Mouse (Mus musculus): ENCODE measurements around the gene Optn. TPM values are rescaled to one million over a fixed set of nuclear protein-coding genes. Genes with fewer than 3 reads are reported as not detected.
A peak's percentile ranks its signal among the peaks of the same experiment; 100 is the strongest.

The Optn gene
- total and polyA plus RNA-seq, 3 experiments: 29.3 to 139 (median 65.2) TPM

- Histone ChIP-seq H3K4me3 (ENCODE audit: low read depth, low read length) (no peak overlapping the region), H3K27me3 (ENCODE audit: insufficient read depth, low read length) (no peaks in the 10 kb centered on the region), H3K36me3 (replicated peaks) (peaks cover 82% of the 10 kb centered on the region), H3K4me1 (ENCODE audit: insufficient read depth, low read depth, low read length) (peaks cover 2% of the 10 kb centered on the region; the same call in 1 of the 2 replicates), H3K9me3 (replicated peaks) (no peaks in the 10 kb centered on the region)
- TF ChIP-seq TAL1 (conservative IDR thresholded peaks at IDR 0.05; ENCODE audit: low read depth, low read length) (no peak), GATA1 (IDR thresholded peaks at IDR 0.05; ENCODE audit: borderline replicate concordance, low read length) (no peak), GATA2 (IDR thresholded peaks at IDR 0.05; ENCODE audit: borderline replicate concordance, low read depth, low read length) (no peak), CTCF (IDR thresholded peaks at IDR 0.05; ENCODE audit: low read depth, low read length) (no peak), POLR2AphosphoS5 (IDR thresholded peaks at IDR 0.05; ENCODE audit: insufficient replicate concordance, low read depth, low read length) (no peak)
- DNase-seq (ENCODE audit: low spot score): no peak
- ATAC-seq (ENCODE audit: extremely low read depth, insufficient number of reproducible peaks, low FRiP score, poor library complexity, severe bottlenecking): no peak
Observed at GRCm38 (mm10) chr2:5023275-5023674, 40.6 kb downstream of the Optn start.

- TF ChIP-seq TAL1 (conservative IDR thresholded peaks at IDR 0.05; ENCODE audit: low read depth, low read length) (no peak), CTCF (IDR thresholded peaks at IDR 0.05; ENCODE audit: low read depth, low read length) (no peak)
- H3K4me3 ChIP-seq (ENCODE audit: low read depth, low read length): no peak overlapping the region
- DNase-seq (ENCODE audit: low spot score) (no peak), ATAC-seq (ENCODE audit: extremely low read depth, insufficient number of reproducible peaks, low FRiP score, poor library complexity, severe bottlenecking) (no peak)
- H3K27me3 ChIP-seq (ENCODE audit: insufficient read depth, low read length): no peaks in the 10 kb centered on the region
- H3K36me3 ChIP-seq (replicated peaks): peaks cover 61% of the 10 kb centered on the region
- peaks cover 4% of the 10 kb centered on the region; the same call in 1 of the 2 replicates for H3K4me1 ChIP-seq (ENCODE audit: insufficient read depth, low read depth, low read length)
- H3K9me3 ChIP-seq (replicated peaks): no peaks in the 10 kb centered on the region
Observed at GRCm38 (mm10) chr2:5019708-5020107, 44.1 kb downstream of the Optn start.

GRCm38 (mm10) chr2:5016922-5017321 lies 46.9 kb downstream of the Optn start:
- Histone ChIP-seq H3K4me3 (ENCODE audit: low read depth, low read length) (no peak overlapping the region), H3K9me3 (replicated peaks) (no peaks in the 10 kb centered on the region), H3K27me3 (ENCODE audit: insufficient read depth, low read length) (no peaks in the 10 kb centered on the region), H3K36me3 (replicated peaks) (peaks cover 42% of the 10 kb centered on the region), H3K4me1 (ENCODE audit: insufficient read depth, low read depth, low read length) (peaks cover 18% of the 10 kb centered on the region)
- ATAC-seq (ENCODE audit: extremely low read depth, insufficient number of reproducible peaks, low FRiP score, poor library complexity, severe bottlenecking): no peak
- TF ChIP-seq CTCF (IDR thresholded peaks at IDR 0.05; ENCODE audit: low read depth, low read length) (no peak), GATA2 (IDR thresholded peaks at IDR 0.05; ENCODE audit: borderline replicate concordance, low read depth, low read length) (no peak), GATA1 (IDR thresholded peaks at IDR 0.05; ENCODE audit: borderline replicate concordance, low read length) (no peak), POLR2AphosphoS5 (IDR thresholded peaks at IDR 0.05; ENCODE audit: insufficient replicate concordance, low read depth, low read length) (no peak), TAL1 (conservative IDR thresholded peaks at IDR 0.05; ENCODE audit: low read depth, low read length) (no peak)
- DNase-seq (ENCODE audit: low spot score): no peak

- DNase-seq (ENCODE audit: low spot score): no peak
- Histone ChIP-seq H3K9me3 (replicated peaks) (no peaks in the 10 kb centered on the region), H3K36me3 (replicated peaks) (peaks cover 37% of the 10 kb centered on the region), H3K4me3 (ENCODE audit: low read depth, low read length) (no peak overlapping the region), H3K27me3 (ENCODE audit: insufficient read depth, low read length) (no peaks in the 10 kb centered on the region), H3K4me1 (ENCODE audit: insufficient read depth, low read depth, low read length) (peaks cover 29% of the 10 kb centered on the region)
- ATAC-seq (ENCODE audit: extremely low read depth, insufficient number of reproducible peaks, low FRiP score, poor library complexity, severe bottlenecking): no peak
- TF ChIP-seq GATA2 (IDR thresholded peaks at IDR 0.05; ENCODE audit: borderline replicate concordance, low read depth, low read length): no peak
- TF ChIP-seq POLR2AphosphoS5 (IDR thresholded peaks at IDR 0.05; ENCODE audit: insufficient replicate concordance, low read depth, low read length): no peak
- TF ChIP-seq CTCF (IDR thresholded peaks at IDR 0.05; ENCODE audit: low read depth, low read length): no peak
- no peak for TF ChIP-seq GATA1 (IDR thresholded peaks at IDR 0.05; ENCODE audit: borderline replicate concordance, low read length)
- TF ChIP-seq TAL1 (conservative IDR thresholded peaks at IDR 0.05; ENCODE audit: low read depth, low read length): no peak
Observed at GRCm38 (mm10) chr2:5015527-5015926, 48.3 kb downstream of the Optn start.

- Histone ChIP-seq H3K27me3 (ENCODE audit: insufficient read depth, low read length) (no peaks in the 10 kb centered on the region), H3K9me3 (replicated peaks) (no peaks in the 10 kb centered on the region), H3K36me3 (replicated peaks) (peaks cover 35% of the 10 kb centered on the region), H3K4me1 (ENCODE audit: insufficient read depth, low read depth, low read length) (peaks cover 31% of the 10 kb centered on the region), H3K4me3 (ENCODE audit: low read depth, low read length) (no peak overlapping the region)
- no peak for DNase-seq (ENCODE audit: low spot score)
- ATAC-seq (ENCODE audit: extremely low read depth, insufficient number of reproducible peaks, low FRiP score, poor library complexity, severe bottlenecking): no peak
- no peak for TF ChIP-seq TAL1 (conservative IDR thresholded peaks at IDR 0.05; ENCODE audit: low read depth, low read length)
- no peak for TF ChIP-seq POLR2AphosphoS5 (IDR thresholded peaks at IDR 0.05; ENCODE audit: insufficient replicate concordance, low read depth, low read length)
Observed at GRCm38 (mm10) chr2:5014616-5015015, 49.2 kb downstream of the Optn start.

GRCm38 (mm10) chr2:5012491-5013324 lies 51.1 kb downstream of the Optn start, which contains the start of gene Mcm10:
Gene Mcm10, minus strand, starts transcription at chr2:5012791.
- H3K27me3 ChIP-seq (ENCODE audit: insufficient read depth, low read length): no peaks in the 10 kb centered on the region
- peaks cover 41% of the 10 kb centered on the region for H3K36me3 ChIP-seq (replicated peaks)
- DNase-seq (ENCODE audit: low spot score) (peak; percentile 98), ATAC-seq (ENCODE audit: extremely low read depth, insufficient number of reproducible peaks, low FRiP score, poor library complexity, severe bottlenecking) (peak; percentile 99)
- H3K4me1 ChIP-seq (ENCODE audit: insufficient read depth, low read depth, low read length): peaks cover 45% of the 10 kb centered on the region
- H3K9me3 ChIP-seq (replicated peaks): no peaks in the 10 kb centered on the region
- H3K4me3 ChIP-seq (ENCODE audit: low read depth, low read length): peak within 1 kb of the TSS; percentile 81
- TF ChIP-seq GATA1 (IDR thresholded peaks at IDR 0.05; ENCODE audit: borderline replicate concordance, low read length): no peak
- TF ChIP-seq CTCF (IDR thresholded peaks at IDR 0.05; ENCODE audit: low read depth, low read length): no peak
- TF ChIP-seq POLR2AphosphoS5 (IDR thresholded peaks at IDR 0.05; ENCODE audit: insufficient replicate concordance, low read depth, low read length): no peak
- no peak for TF ChIP-seq GATA2 (IDR thresholded peaks at IDR 0.05; ENCODE audit: borderline replicate concordance, low read depth, low read length)
- no peak for TF ChIP-seq TAL1 (conservative IDR thresholded peaks at IDR 0.05; ENCODE audit: low read depth, low read length)

Measured in G1E (cell line).